Mouse (Mus musculus): ENCODE results near the gene Erh. TPM values are rescaled to one million over a fixed set of nuclear protein-coding genes. Genes with fewer than 3 reads are reported as not detected.

The Erh gene
- total RNA-seq (2021), result 10 to 100 TPM; 78.2 to 86.6 TPM

DNA sequence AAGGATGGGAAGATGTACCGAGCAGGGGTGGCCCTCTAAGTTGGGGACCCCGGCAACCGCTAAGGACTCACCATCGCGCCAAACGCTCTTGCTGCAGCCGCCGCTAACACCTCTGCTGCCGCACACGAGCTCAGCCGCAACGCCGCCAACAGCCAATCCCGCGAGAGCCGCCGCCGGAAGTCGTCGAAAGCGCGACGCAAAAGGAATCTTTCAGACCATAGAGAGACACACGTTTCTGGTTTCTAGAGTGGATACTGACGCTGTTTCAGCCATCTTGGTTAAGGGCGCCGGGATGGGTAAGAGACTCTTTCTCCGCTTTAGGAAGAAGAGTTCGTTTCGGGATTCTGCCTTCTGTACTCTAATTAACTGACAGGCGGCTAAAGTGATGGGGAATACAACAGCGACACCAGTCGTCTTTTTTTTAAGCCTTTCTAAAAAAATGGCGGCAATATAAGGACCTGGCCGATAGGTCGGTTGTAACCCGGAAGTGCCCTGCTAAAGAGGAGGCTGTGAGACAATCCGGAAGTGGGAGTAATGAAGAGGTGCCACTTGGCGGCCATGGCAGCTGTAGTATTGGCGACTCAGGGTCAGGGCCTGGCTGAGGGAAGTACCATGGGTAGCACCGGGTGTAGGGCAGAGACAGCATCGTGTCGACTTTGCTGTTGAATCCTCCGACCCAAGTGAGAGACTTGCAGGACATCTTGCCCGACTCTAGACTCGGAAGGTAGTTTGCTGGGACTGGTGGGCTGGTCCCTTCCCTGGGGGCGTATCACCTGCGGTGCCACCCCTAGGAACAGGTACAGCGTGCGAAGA, at the start of gene Erh, which contains the start of gene Slc39a9:
TSS of gene Erh (minus strand) at position 649 of the 813 bp plus-strand sequence.
TSS of gene Slc39a9 (plus strand) at position 191 of the 813 bp plus-strand sequence.
- peak; percentile 94 for DNase-seq

DNA sequence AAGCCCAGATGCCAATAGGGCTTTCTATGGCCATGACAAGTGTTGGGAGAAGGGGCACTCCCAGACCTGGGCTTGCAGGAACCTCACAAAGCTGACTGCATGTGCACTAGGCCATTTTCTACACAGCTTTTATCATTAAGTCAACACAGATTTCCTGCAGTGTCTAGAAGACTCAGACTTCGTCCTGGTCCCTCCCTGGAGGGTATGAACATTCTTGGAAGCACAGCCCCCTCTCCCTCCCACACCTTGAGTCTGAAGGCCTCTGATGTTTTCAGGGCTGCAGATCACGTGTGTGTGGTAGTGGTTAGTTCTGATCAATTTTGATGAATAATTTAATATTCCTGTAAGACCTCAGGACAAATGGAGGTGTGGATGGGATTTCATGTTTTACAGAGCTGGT, 49.6 kb upstream of the Erh start:
- no peak for DNase-seq

DNA sequence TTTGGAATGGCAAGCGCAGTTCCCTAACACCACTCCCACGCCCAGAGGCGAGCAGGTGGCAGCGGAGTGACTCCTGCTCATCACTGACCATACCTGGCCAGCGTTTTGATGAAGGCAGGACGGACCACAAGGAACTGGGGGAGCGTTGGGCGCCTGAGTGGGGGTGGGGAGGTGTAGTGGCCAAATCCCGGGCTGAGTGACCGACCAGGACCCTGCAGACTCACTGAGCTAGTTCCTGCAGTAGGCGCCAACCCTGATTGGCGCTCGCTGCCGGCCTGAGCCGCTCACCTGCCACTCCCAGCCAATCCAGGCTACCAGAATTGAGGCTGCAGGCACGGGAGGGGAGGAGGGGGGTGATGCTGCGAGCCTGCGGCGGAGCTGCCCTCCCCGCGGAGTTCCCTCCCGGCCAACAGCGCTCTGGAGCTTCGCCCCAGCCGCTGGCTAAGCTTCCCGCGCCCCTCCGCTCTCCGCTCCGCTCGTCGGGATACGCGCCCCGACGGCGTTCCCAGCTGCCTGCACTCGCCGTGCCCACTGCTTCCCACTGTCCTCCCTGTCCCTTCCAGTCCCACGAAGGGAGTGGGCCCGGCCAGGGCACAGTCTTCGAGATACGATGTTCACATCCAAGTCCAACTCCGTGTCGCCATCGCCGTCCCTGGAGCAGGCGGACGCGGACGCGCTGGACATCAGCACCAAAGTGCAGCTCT, 48.3 kb upstream of the Erh start, which contains the start of gene Plekhd1:
TSS of gene Plekhd1 (plus strand) at position 323 of the 704 bp plus-strand sequence.
- DNase-seq, result peak; percentile 44

DNA sequence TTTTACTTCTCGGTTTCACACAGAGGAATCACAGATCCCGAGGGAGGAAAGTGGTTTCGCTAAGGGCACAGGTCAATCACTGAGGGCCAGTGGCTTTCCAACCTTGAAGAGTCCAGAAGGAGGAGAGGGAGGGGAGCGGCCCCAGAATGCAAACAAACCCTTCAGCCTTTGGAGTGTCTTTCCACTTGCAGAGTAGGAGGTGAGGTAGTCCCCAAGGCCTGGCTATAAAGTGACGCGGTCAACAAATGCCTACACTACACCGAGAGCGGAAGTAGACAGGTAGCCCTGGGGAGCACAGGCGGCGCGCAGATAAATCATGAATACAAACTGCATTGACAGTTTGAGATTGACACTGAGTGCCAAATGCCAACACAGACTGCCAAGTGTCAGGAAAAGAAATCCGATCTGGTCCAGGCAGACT, 47.5 kb upstream of the Erh start:
- DNase-seq, result no peak

DNA sequence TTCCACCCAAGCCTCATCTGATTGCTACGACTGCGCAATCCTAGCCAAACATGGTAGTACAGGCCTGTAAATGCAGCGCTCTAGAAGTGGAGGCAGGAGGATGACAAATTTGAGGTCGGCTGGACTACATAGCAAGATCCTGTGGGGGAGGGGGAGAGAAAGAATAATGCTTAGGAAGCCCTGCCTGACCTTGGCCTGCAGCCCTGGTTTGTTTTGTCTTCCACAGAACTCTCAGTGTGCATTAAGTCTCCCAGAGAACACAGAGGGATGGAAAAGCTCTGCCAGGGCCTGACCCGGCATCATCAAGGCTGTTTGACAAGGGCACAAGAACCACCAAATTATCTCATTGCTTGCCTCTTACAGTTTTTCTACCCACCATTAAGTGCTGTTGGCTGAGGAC, 45.6 kb upstream of the Erh start:
- no peak for DNase-seq

DNA sequence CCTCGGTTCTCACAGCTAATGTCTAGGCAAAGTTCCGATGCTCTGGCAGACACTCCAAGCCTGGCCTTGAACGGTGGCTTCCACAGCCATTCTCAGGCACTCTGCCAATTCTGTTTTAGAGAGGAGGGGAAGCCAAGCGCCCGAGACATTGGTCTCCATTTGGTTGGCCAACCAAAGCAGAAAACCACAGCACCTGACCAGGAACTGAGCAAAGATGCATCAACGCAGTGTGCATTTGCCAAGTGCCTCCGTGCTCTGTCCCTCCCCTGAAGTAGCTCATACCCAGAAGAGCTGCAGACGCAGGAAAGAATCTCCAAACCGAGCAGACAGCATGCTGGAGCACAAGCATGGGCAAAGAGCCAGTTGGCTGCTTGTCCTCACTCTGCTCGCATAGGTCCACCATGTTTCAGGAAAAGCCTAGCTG, 43.7 kb upstream of the Erh start:
- peak; percentile 65 for DNase-seq

DNA sequence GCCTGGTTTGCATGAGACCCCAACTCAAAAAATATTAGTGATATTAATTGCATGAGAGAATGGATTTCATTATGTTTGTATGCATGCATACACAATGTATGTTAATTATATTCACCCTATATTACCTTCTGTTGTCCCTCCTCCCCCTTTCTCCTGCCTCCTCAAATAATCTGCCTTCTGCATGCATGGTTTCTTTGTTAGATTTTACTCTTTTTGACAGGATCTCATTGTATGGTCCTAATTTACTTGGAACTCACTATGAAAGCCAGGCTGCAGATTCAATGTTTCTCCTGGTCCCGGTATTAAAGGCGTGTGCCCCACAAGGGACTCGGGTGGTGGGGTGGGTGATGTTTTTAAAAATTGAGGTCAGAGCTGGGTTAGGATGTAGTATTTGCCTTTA, 40.2 kb upstream of the Erh start:
- no peak for DNase-seq

DNA sequence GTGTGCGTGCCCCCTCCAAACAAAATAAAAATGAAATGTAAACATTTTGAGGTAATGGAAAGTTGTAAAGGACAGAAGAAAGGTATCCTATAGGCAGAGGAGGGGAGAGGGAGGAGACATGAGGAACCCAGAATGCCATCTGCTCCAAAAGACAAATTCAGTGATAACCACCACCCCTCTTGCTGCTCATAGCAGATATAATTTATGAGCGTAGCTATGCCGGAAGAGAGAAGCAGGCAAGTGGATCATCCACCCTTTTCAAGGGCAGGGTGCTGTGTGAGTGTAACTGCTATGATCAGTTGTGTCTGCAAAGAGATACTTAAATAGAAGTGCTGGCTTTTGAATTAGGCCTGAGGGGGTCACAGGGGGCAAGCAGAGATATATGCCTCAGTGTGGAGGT, 39.4 kb upstream of the Erh start:
- DNase-seq, result no peak

DNA sequence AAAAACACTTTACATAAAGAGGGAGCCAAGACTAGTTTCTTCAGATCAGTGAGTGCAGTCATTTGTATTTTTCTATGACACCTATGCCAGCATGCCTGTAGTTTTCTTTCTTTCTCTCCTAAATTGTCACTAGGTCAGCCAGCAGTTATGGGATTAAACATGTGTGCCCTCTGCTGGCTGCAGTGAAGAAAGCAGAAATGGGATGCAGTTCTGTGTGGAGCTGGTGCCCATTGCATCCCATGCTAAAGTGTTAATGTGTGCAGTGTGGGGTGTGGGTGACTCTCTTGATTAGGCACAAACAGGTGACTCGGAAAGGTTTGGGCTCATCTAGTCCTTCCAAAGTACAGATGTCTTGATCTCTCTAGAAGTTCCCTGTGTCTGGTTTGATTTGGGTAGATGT, 37.2 kb upstream of the Erh start:
- peak; percentile 49 for DNase-seq

DNA sequence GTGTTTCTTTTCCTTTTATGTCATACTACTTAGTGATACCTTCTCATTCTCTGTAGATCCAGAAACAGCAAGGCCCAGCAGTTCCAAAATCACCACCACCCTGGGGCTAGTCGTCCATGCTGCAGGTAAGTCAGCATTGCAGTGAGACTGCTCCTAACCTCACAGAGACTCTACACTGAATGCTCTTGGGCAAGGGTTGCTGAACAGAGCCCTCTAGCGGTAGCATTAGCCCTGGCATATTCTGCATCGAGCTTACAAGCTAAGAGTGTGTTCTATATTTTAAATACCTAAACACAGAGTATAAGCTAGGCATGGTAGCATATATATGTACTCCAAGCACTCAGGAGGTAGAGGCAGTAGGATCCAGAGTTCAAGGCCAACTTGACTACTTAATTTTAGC, 29.0 kb upstream of the Erh start:
- DNase-seq, result peak; percentile 68

DNA sequence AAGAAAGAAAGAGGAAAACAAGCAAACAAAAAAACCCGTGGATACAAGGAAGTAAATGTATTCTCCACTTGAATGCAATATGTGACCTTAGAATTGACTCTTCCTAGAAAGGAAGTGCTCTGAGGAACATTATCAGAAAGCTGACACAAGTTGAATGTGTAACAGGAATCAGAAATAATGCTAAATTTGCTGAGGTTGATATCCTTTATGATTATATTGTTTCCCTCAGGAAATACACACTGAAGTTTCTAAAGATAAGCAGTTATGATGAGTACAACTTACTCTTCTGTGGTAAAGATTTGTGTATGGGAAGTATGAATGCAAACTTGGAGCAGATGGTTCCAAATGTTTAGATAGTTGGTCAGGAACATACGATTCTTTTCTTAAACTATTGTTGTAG, 24.2 kb upstream of the Erh start:
- DNase-seq, result no peak

DNA sequence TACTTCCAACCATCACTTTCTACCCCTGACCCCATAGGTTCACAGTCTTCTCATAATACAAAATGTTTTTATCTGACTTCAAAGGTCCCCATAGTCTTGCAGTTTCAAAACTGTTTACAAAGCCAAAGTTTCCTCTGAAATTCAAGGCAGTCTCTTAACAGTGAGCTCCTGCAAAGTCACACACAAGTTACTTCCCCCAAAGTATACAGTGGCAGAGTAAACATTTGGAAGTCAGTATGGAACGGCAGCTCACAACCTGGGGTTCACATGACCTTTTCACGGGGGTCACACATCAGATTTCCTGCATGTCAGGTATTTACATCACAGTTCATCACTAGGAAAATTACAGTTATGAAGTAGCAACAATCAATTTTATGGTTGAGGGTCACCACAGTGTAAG, 19.8 kb upstream of the Erh start:
- no peak for DNase-seq

DNA sequence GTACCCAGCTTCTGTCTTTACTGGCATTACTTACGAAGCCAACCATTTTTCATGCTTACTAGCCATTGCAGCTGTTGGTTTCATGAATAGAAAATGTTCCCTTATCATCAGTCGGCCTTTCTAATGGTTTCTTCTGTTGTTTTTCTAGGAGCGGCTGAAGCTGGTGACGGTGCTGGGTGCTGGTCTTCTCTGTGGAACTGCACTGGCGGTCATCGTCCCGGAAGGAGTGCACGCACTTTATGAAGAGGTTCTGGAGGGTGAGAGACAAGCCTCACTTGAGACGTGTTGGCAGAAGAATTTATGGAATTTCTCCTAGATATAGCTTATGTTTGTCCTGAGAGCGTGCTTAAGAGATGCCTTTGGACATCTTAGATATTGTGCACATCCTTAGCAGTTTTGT, 18.2 kb upstream of the Erh start:
- DNase-seq, result no peak

DNA sequence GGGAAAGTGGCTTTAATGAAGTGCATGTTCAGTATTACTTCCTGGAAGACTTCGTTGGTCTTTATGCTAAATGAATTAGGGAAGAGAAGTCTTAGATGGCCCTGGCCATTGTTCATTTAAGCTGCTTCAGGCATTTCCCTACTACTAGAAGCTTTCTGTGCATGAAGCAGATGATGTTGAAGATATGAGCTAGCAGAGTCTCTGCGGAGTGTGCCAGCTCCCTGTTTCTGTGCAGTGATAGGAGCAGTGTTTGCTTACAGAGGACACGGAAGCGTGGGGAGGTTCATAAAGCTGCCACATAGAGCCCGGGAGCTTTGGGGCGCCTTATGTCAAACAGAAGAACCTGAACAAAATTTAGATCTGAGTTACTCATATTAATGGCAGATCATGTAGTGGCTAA, 14.5 kb upstream of the Erh start:
- DNase-seq, result no peak

DNA sequence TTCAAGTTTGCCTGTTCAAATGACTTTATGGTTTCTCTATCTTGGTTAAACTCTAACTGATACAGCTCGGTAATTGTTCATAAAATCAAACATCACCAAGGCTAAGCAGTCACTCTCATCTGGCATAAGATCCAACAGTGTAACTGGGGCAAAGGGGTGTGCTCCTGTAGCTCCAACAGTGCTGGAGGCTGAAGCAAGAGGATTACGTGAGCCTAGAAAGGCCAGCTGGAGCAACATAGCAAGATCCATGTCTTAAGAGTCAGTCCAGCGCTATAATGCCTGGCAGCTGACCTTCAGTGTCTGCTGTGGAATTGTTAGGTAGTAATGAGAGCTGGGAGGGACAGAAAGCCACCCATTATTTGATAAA, 10.5 kb upstream of the Erh start:
- DNase-seq, result no peak

DNA sequence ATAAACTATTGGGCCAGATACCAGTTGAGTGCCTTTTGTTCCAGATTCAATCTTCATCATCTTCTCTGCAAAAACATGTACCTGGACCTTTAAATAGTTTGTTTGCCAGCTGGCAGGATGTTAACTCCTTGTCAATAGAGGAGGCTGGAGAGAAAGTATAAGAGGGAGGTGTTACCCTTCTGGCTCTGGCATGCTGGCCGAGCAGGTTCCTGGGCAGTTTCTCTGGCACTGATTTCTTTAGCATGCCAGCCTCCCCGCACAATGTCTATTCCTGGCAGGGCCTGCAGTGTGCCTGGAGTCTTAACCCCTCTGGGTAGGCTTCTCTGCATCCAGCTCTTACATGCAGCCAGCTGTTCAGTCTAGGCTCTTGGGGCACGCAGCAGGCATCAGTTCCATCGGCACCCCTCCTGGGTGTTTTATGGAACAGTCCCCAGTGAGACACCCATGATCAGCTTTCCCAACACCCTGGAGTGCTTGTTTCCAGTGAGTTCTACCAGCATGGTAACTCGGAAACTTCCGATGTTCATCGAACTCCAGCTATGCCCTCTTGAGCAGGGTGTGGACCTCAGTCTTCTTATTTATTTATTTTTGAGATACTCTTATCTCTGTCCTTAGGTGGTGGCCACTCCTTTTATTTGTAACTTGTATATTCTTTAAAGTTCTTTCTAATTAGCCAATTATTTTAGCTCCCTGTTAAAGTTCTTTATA, 10.0 kb upstream of the Erh start:
- DNase-seq, result peak; percentile 63

DNA sequence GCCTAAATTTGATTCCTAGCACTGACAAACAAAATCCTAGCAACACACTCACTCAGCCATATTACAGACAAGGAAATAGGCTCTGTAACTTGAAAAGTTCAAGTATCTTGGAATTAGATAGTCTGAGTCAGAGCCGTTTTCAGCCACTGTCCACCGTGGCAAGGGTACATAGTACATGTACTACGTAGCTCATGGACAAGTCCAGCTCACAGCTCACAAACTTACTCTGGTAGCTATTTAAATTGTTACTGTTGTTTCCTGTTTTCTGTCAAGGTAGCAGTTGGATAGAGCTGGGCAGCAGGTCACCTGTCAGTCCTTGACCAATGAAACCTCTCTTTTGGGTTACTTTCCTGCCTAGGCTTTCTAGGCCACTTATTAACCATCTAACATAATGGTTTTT, 2.2 kb upstream of the Erh start:
- no peak for DNase-seq

DNA sequence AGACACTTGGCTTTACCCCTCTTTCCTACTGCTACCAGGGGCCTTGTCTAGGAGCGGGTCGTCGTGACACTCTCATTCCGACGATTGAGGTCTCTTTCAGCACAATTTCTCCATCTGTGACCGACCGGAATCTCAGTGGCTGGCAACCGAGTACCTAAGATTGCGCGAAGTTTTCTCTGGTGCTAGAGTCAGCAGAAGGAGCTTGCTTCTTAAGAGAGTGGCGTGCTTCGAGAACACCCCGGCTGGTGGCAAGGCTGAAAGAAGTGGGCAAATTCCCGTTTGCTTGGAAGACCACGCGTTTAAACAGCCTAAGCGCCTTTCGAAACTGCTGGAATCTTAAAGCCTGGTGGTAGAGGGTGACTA, 346 bp upstream of the Erh start:
- DNase-seq, result no peak

DNA sequence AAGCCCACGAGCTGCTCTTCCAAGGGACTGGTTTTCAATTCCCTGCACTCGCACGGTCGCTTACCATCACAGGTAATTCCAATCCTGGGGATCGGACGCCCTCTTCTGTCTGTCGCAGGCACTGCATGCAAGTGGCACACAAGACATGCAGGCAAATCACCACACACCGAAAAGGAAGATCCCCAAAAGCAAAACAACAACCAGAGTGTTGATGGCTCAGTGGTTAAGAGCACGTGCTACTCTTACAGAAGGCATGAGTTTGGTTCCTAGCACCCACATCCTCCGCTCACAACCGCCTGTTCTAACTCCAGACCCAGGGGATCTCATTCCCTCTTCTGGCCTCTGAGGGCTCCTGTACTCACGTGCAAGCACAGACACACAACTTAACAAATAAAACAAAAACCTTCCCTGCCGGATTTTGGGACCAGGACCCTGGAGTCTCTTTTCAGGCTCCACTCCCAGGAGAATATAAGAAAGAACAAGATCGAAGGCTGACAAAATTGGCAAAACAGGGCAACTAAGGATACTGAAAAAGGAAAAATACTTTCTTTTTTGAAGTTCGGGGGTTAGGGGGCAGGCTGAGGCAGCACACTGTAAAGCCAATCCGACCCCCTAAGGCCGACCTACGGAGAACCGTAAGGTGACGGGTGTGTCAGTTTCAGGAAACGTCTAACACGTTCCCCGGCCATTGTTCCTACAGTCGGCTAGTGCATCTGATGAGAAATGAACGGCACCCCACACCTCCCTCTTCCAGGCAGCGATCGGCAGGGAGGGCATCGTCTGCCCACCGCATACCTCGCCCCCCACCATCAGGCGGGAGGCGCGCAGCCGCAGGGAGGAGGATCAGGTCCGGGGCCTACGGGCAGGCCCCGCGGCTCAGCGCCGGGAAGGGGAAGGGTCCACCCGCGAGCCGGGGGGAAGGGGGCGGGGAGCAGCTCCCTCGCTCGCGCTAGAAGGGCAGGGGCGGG, 1.1 kb downstream of the Erh start:
- peak; percentile 68 for DNase-seq

DNA sequence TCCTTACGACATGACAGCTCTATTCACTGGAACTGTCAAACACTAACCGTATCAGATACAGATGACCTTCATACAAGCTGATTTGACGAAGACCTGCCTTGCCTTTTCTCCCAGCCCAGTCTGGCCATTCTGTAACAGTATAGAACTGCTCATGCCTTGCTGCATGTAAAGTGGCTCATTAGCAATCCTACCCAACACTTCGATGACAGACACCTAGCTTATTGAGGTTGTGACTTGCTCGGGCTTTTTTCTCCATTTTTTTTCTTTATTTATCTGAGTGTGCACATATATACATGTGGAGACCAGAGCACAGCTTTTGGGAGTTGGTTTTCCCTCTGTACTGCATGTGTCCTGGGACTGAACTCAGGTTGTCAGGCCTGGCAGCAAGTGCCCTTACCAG, 12.4 kb downstream of the Erh start:
- DNase-seq, result no peak

DNA sequence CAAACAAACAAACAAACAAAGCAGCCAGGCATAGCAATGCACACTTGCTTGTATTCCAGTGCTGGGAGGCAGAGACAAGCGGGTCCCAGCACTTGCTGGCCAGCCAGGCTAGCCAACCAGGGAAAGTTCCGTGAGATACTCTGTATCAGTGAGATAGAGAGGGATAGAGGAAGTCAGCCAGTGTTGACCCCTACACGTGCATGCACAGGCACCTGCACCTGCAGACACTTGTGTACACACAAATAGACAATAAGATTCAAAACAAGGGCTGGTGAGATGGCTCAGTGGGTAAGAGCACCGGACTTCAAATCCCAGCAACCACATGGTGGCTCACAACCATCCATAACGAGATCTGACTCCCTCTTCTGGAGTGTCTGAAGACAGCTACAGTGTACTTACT, 23.6 kb downstream of the Erh start:
- DNase-seq, result no peak
